Mouse (Mus musculus): ENCODE results near the gene Emid1. TPM values are rescaled to one million over a fixed set of nuclear protein-coding genes. Genes with fewer than 3 reads are reported as not detected.
A peak's percentile ranks its signal among the peaks of the same experiment; 100 is the strongest.

The Emid1 gene
- total and polyA plus RNA-seq, 3 experiments = 0.10 to 0.15 TPM; not detected in 1

DNA sequence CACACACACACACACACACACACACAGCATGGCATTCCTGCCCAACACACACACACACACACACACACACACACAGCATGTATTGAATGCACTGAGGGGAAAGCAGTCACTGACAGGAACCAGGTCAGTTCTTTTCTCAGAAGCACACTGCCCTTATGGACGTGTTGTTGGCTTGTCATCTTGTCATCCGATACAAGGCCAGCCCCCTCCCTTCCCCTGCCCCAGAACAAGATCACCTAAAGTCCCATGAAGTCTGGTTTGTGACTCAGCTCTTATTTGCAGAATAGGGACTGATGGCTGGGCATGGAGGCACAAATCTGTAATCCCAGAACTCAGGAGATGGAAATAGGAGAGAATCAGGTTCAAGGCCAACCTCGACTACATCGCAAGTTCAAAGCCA is 30.8 kb upstream of the Emid1 start:
- Histone ChIP-seq H3K4me3 (ENCODE audit: control insufficient read depth in 1 of 2, insufficient read depth in 1 of 2, low read depth in 2 of 2, low read length in 2 of 2) (no peak overlapping the region), H3K4me1 (ENCODE audit: control insufficient read depth in 1 of 2, insufficient read depth in 2 of 2, low read length in 2 of 2) (no peaks in the 10 kb centered on the region), H3K9ac (ENCODE audit: control insufficient read depth, low read depth, low read length, poor library complexity, severe bottlenecking) (no peak overlapping the region), H3K27me3 (ENCODE audit: control insufficient read depth in 1 of 2, insufficient read depth in 2 of 2, low read length in 2 of 2) (peaks cover 1 to 2% of the 10 kb centered on the region in 2 experiments; a peak in 3 of 4 replicates), H3K27ac (ENCODE audit: control insufficient read depth, low read depth, low read length) (no peak overlapping the region), H3K79me2 (ENCODE audit: control insufficient read depth, insufficient read depth, low read length, poor library complexity) (no peaks in the 10 kb centered on the region), H3K36me3 (ENCODE audit: control insufficient read depth in 1 of 2, insufficient read depth in 2 of 2, low read length in 2 of 2) (no peaks in the 10 kb centered on the region), H3K9me3 (replicated peaks; ENCODE audit: insufficient read depth, low read length) (no peaks in the 10 kb centered on the region)
- DNase-seq (ENCODE audit: low read depth, low spot score) = no peak
- TF ChIP-seq TAL1 (IDR thresholded peaks at IDR 0.05; ENCODE audit: low read length) (no peak), NELFE (IDR thresholded peaks at IDR 0.05; ENCODE audit: low read depth, low read length) (no peak), CTCF (IDR thresholded peaks at IDR 0.05 in 2 of 3, conservative IDR thresholded peaks at IDR 0.05 in 1 of 3; ENCODE audit: control insufficient read depth in 1 of 3, insufficient read depth in 1 of 3, low read depth in 2 of 3, low read length in 3 of 3, poor library complexity in 1 of 3, severe bottlenecking in 1 of 3) (no peak), USF1 (IDR thresholded peaks at IDR 0.05; ENCODE audit: low read depth, low read length) (no peak), MAFK (IDR thresholded peaks at IDR 0.05; ENCODE audit: borderline replicate concordance, low read depth, low read length) (no peak), BHLHE40 (IDR thresholded peaks at IDR 0.05; ENCODE audit: borderline replicate concordance, low read depth, low read length) (no peak), GABPA (IDR thresholded peaks at IDR 0.05; ENCODE audit: low read depth, low read length) (no peak), ETS1 (IDR thresholded peaks at IDR 0.05; ENCODE audit: low read depth, low read length) (no peak), TCF12 (IDR thresholded peaks at IDR 0.05; ENCODE audit: low read depth, low read length) (no peak), ZMIZ1 (IDR thresholded peaks at IDR 0.05; ENCODE audit: low read depth, low read length) (no peak), MYB (IDR thresholded peaks at IDR 0.05; ENCODE audit: low read depth, low read length) (no peak)

DNA sequence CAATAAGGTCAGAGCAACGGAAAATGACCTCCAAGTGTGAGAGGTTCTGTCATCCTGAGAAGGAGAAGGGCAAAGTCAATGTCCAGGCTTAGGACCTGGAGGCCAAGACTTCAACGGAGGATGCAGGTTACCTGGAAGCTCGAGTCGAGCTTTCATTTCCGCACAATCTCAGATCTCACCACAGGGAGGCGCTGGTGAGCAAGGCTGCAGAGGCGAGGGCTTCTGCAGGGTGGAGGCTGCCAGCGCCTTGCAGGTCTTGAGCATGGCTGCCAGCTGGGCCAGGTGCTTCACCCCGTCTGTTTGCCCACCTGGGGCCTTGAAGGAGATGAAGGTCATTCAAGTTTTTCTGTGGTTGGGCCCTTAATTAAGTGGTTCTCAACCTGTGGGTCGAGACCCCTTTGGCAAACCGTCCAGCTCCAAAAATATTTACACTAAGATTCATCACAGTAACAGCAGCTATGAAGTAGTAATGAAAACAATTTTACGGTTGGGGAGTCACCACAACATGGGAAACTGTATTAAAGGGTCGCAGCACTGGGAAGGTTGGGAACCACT is 29.9 kb upstream of the Emid1 start:
- no peaks in the 10 kb centered on the region for H3K36me3 ChIP-seq (ENCODE audit: control insufficient read depth in 1 of 2, insufficient read depth in 2 of 2, low read length in 2 of 2)
- DNase-seq (ENCODE audit: low read depth, low spot score) = peak; percentile 84
- peak overlapping the region; percentile 23 to 27; a peak in 2 of 4 replicates for H3K4me3 ChIP-seq (ENCODE audit: control insufficient read depth in 1 of 2, insufficient read depth in 1 of 2, low read depth in 2 of 2, low read length in 2 of 2)
- H3K9ac ChIP-seq (ENCODE audit: control insufficient read depth, low read depth, low read length, poor library complexity, severe bottlenecking) = no peak overlapping the region
- H3K79me2 ChIP-seq (ENCODE audit: control insufficient read depth, insufficient read depth, low read length, poor library complexity) = no peaks in the 10 kb centered on the region
- no peak overlapping the region for H3K27ac ChIP-seq (ENCODE audit: control insufficient read depth, low read depth, low read length)
- H3K9me3 ChIP-seq (replicated peaks; ENCODE audit: insufficient read depth, low read length) = no peaks in the 10 kb centered on the region
- no peaks in the 10 kb centered on the region for H3K4me1 ChIP-seq (ENCODE audit: control insufficient read depth in 1 of 2, insufficient read depth in 2 of 2, low read length in 2 of 2)
- no peaks in the 10 kb centered on the region; a peak in 2 of 4 replicates for H3K27me3 ChIP-seq (ENCODE audit: control insufficient read depth in 1 of 2, insufficient read depth in 2 of 2, low read length in 2 of 2)
- TF ChIP-seq SMC3 (IDR thresholded peaks at IDR 0.05; ENCODE audit: low read depth, low read length) (peak; percentile 95), MYC (IDR thresholded peaks at IDR 0.05; ENCODE audit: low read depth, low read length) (no peak), ZNF384 (IDR thresholded peaks at IDR 0.05; ENCODE audit: low read depth, low read length) (no peak), KAT2A (conservative IDR thresholded peaks at IDR 0.05; ENCODE audit: low read depth, low read length) (no peak), USF1 (IDR thresholded peaks at IDR 0.05; ENCODE audit: low read depth, low read length) (no peak), CHD1 (IDR thresholded peaks at IDR 0.05; ENCODE audit: low read depth, low read length) (no peak), JUND (IDR thresholded peaks at IDR 0.05; ENCODE audit: low read depth, low read length) (no peak), MEF2A (IDR thresholded peaks at IDR 0.05; ENCODE audit: extremely low read depth, insufficient replicate concordance, low read depth, low read length, poor library complexity, severe bottlenecking) (no peak), NELFE (IDR thresholded peaks at IDR 0.05; ENCODE audit: low read depth, low read length) (no peak), BHLHE40 (IDR thresholded peaks at IDR 0.05; ENCODE audit: borderline replicate concordance, low read depth, low read length) (no peak), ETS1 (IDR thresholded peaks at IDR 0.05; ENCODE audit: low read depth, low read length) (no peak), MAZ (IDR thresholded peaks at IDR 0.05; ENCODE audit: low read depth, low read length) (0 out of 2 replicates have a peak, but pooled peaks have one; percentile 45), RAD21 (IDR thresholded peaks at IDR 0.05; ENCODE audit: low read depth, low read length) (peak; percentile 91), ZC3H11A (IDR thresholded peaks at IDR 0.05; ENCODE audit: low read depth, low read length) (peak; percentile 85), MAFK (IDR thresholded peaks at IDR 0.05; ENCODE audit: borderline replicate concordance, low read depth, low read length) (no peak), POLR2AphosphoS5 (IDR thresholded peaks at IDR 0.05; ENCODE audit: borderline replicate concordance, low read depth, low read length) (no peak), CHD2 (IDR thresholded peaks at IDR 0.05; ENCODE audit: low read length) (no peak), RCOR1 (IDR thresholded peaks at IDR 0.05; ENCODE audit: low read depth, low read length) (no peak), CTCF (IDR thresholded peaks at IDR 0.05 in 2 of 3, conservative IDR thresholded peaks at IDR 0.05 in 1 of 3; ENCODE audit: control insufficient read depth in 1 of 3, insufficient read depth in 1 of 3, low read depth in 2 of 3, low read length in 3 of 3, poor library complexity in 1 of 3, severe bottlenecking in 1 of 3) (peak; percentile 98 to 99 (median 99); a peak in 5 of 6 replicates), HCFC1 (IDR thresholded peaks at IDR 0.05; ENCODE audit: low read depth, low read length) (no peak), UBTF (IDR thresholded peaks at IDR 0.05; ENCODE audit: borderline replicate concordance, insufficient read depth, low read depth, low read length) (no peak), POLR2A (IDR thresholded peaks at IDR 0.05; ENCODE audit: control insufficient read depth in 1 of 2, insufficient read depth in 1 of 2, low read depth in 1 of 2, low read length in 2 of 2, poor library complexity in 1 of 2) (no peak), GABPA (IDR thresholded peaks at IDR 0.05; ENCODE audit: low read depth, low read length) (no peak), MAX (IDR thresholded peaks at IDR 0.05; ENCODE audit: low read length) (no peak), USF2 (IDR thresholded peaks at IDR 0.05; ENCODE audit: borderline replicate concordance in 1 of 2, insufficient read depth in 1 of 2, low read depth in 1 of 2, low read length in 2 of 2) (no peak)
